ENCODE assay signal across 23 mouse cellular contexts in the genomic region with DNA sequence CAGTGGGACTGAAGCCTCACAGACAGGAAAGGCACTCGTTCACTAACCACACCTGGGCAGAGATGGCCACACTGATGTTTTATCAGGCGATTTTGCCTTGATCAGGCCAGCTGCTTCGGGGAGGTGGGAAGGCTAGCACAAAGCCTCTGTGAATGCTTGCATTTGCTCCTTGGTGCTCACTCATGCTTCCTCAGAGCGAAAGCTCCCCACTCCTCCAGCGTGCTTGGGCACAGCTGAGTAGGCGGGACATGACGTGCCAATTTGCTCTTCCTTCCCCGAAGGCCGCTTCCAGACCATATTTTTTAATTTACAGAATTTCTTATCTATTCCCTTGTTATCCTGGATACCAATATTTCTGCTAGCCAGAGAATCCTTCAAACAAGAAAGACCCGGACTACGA.
"Had no signal": no experiment of that assay in that cellular context is flagged by ENCODE, and none has a peak within 500 bp of the region (broad histone marks: within the 10 kb centered on the region; RNA-seq: fewer than 3 reads in every experiment).

No protein-coding gene starts in this region.

- H3K27me3 ChIP-seq: heart, embryonic 13.5 days; heart, embryonic 15.5 days; hindbrain, embryonic 13.5 days; hindbrain, embryonic 15.5 days; kidney, embryonic 15.5 days; limb, embryonic 13.5 days; limb, embryonic 15.5 days had no signal

- DNase-seq: gastrocnemius, postnatal 14 days; gastrocnemius, postnatal 36 days; heart, adult 11 months; heart, adult 2 months; heart, postnatal 14 days; heart, postnatal 36 days; kidney, adult 11 months; kidney, adult 2 months; kidney, adult 9 months; kidney, postnatal 14 days; kidney, postnatal 36 days; layer of hippocampus, adult 9-11 months; layer of hippocampus, postnatal 36 days; left cerebral cortex, postnatal 4 days had no signal

- H3K27ac ChIP-seq: heart, adult 2 months; heart, embryonic 13.5 days; heart, embryonic 15.5 days; hindbrain, embryonic 13.5 days; hindbrain, embryonic 15.5 days; hindbrain, postnatal 0 days; kidney, embryonic 15.5 days; kidney, postnatal 0 days; limb, embryonic 13.5 days; limb, embryonic 15.5 days had no signal

- H3K36me3 ChIP-seq: heart, embryonic 13.5 days; heart, embryonic 15.5 days; hindbrain, embryonic 13.5 days; hindbrain, embryonic 15.5 days; kidney, embryonic 15.5 days; limb, embryonic 13.5 days; limb, embryonic 15.5 days had no signal

- H3K4me3 ChIP-seq: heart, adult 2 months; heart, embryonic 13.5 days; heart, embryonic 15.5 days; hindbrain, embryonic 13.5 days; hindbrain, embryonic 15.5 days; kidney, embryonic 15.5 days; limb, embryonic 13.5 days; limb, embryonic 15.5 days had no signal

- H3K4me1 ChIP-seq: heart, embryonic 13.5 days; heart, embryonic 15.5 days; hindbrain, embryonic 13.5 days; hindbrain, embryonic 15.5 days; limb, embryonic 13.5 days; limb, embryonic 15.5 days had no signal
